Mouse (Mus musculus): ENCODE data around the gene Lsr. TPM values are rescaled to one million over a fixed set of nuclear protein-coding genes. Genes with fewer than 3 reads are reported as not detected.

Lsr gene
- 13.1 and 13.8 TPM in 2 replicates for polyA plus RNA-seq (2016; fragmentation: Nextera tagmentation; extraction: Ambion mirVana)

- Histone ChIP-seq H3K4me2 (peak within 1 kb of the TSS; percentile 79), H3K27me3 (replicated peaks) (peaks cover 22% of the 10 kb centered on the region), H3K9ac (peak within 1 kb of the TSS; percentile 64), H3K4me3 (peak within 1 kb of the TSS; percentile 50), H3K4me1 (replicated peaks) (peaks cover 10% of the 10 kb centered on the region), H3K9me3 (replicated peaks) (no peaks in the 10 kb centered on the region), H3K36me3 (no peaks in the 10 kb centered on the region), H3K27ac (ENCODE audit: poor library complexity, severe bottlenecking) (no peak within 1 kb of the TSS)
- 0% methylated on average over 19 of the region's 19 CpGs for WGBS
- ATAC-seq (ENCODE audit: insufficient number of reproducible peaks, low FRiP score) = no peak
Measured at GRCm38 (mm10) chr7:30973251-30973500, at the start of gene Lsr. Lsr (minus strand) TSS chr7:30973464.

DNA sequence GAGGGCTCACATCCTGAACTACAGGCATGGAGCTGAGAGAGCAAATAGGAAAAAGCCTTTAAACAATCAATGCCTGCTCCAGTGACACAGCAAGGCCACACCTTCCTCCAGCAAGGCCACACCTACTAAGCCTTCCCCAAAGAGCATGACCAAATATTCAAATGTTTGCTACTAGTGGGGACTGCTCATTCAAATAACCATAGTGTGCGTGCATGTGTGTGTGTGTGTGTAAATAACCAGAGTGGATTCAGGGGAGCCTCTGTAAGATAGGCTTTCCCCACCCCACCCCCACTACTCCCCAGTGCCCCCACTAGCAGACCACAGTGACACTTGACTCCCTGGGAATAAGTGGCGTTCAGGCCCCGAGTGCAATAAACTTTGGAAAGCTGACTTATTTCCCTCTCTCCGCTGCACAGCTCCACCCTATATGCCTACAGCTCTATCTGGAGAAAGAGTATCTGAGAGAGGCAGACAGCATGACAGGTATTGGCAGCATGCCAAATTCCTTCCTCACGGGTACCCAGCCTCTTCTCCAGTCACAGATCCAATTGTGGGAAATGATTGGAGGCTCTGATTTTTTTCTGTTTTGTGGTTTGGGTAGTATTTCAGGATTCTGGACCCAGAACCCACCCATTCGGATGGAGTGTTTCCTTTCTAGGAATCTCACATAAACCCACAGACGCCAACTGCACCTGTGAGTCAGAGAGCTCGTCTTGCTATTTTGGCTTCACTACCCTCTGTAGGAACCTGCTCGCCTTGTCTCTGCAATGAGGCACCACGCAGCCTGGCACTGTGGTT lies 44.0 kb upstream of the Lsr start:
- Histone ChIP-seq H3K9ac (no peak overlapping the region), H3K36me3 (no peaks in the 10 kb centered on the region), H3K4me2 (peak overlapping the region; percentile 42), H3K9me3 (replicated peaks) (no peaks in the 10 kb centered on the region), H3K27ac (ENCODE audit: poor library complexity, severe bottlenecking) (peak overlapping the region; percentile 82), H3K27me3 (replicated peaks) (no peaks in the 10 kb centered on the region), H3K4me1 (replicated peaks) (peaks cover 19% of the 10 kb centered on the region), H3K4me3 (no peak overlapping the region)
- 38% methylated on average over 10 of the region's 10 CpGs for WGBS
- peak; percentile 38; the same call in 1 of the 2 replicates for ATAC-seq (ENCODE audit: insufficient number of reproducible peaks, low FRiP score)

DNA sequence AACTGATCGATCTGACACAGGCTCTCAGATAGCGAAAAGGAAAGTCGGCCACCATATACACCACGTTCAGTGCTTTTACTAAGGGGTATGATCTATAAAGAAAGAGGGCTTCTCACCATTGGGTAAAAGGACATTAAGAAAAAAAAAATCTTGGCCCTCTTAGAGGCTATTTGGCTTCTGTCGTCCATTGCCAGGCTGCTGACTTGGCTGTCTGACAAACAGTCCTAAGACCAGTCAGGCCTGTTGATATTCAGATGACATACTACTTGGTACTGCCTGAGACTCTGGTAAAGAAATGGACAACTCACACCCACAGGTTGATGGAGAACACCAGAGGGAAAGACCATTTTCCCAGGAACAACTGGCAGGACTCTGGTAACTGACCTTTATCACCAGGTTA lies 39.7 kb upstream of the Lsr start:
- Histone ChIP-seq H3K4me1 (replicated peaks) (peaks cover 17% of the 10 kb centered on the region), H3K9me3 (replicated peaks) (no peaks in the 10 kb centered on the region), H3K4me2 (no peak overlapping the region), H3K27ac (ENCODE audit: poor library complexity, severe bottlenecking) (no peak overlapping the region), H3K27me3 (replicated peaks) (no peaks in the 10 kb centered on the region), H3K36me3 (no peaks in the 10 kb centered on the region), H3K4me3 (no peak overlapping the region), H3K9ac (no peak overlapping the region)
- ATAC-seq (ENCODE audit: insufficient number of reproducible peaks, low FRiP score) = no peak
- 82% methylated on average over 5 of the region's 5 CpGs for WGBS

- Histone ChIP-seq H3K9me3 (replicated peaks) (no peaks in the 10 kb centered on the region), H3K27ac (ENCODE audit: poor library complexity, severe bottlenecking) (no peak overlapping the region), H3K36me3 (no peaks in the 10 kb centered on the region), H3K4me2 (no peak overlapping the region), H3K27me3 (replicated peaks) (no peaks in the 10 kb centered on the region), H3K4me3 (no peak overlapping the region), H3K4me1 (replicated peaks) (no peaks in the 10 kb centered on the region), H3K9ac (no peak overlapping the region)
- ATAC-seq (ENCODE audit: insufficient number of reproducible peaks, low FRiP score) = no peak
- WGBS = 59% methylated on average over 3 of the region's 3 CpGs
Measured at GRCm38 (mm10) chr7:31008889-31009288, 35.6 kb upstream of the Lsr start.

- H3K9ac ChIP-seq = no peak overlapping the region
- 57% methylated on average over 1 of the region's 1 CpGs for WGBS
- no peaks in the 10 kb centered on the region for H3K9me3 ChIP-seq (replicated peaks)
- no peak overlapping the region for H3K27ac ChIP-seq (ENCODE audit: poor library complexity, severe bottlenecking)
- no peak for ATAC-seq (ENCODE audit: insufficient number of reproducible peaks, low FRiP score)
- H3K4me3 ChIP-seq = no peak overlapping the region
- no peak overlapping the region for H3K4me2 ChIP-seq
- no peaks in the 10 kb centered on the region for H3K36me3 ChIP-seq
- H3K27me3 ChIP-seq (replicated peaks) = no peaks in the 10 kb centered on the region
- no peaks in the 10 kb centered on the region for H3K4me1 ChIP-seq (replicated peaks)
Measured at GRCm38 (mm10) chr7:31008175-31008574, 34.9 kb upstream of the Lsr start.

- no peak overlapping the region for H3K4me3 ChIP-seq
- H3K27me3 ChIP-seq (replicated peaks) = no peaks in the 10 kb centered on the region
- no peak overlapping the region for H3K4me2 ChIP-seq
- no peak overlapping the region for H3K9ac ChIP-seq
- WGBS = 58% methylated on average over 1 of the region's 1 CpGs
- H3K4me1 ChIP-seq (replicated peaks) = peaks cover under 1% of the 10 kb centered on the region; the same call in 1 of the 2 replicates
- H3K27ac ChIP-seq (ENCODE audit: poor library complexity, severe bottlenecking) = no peak overlapping the region
- H3K36me3 ChIP-seq = no peaks in the 10 kb centered on the region
- no peaks in the 10 kb centered on the region for H3K9me3 ChIP-seq (replicated peaks)
- ATAC-seq (ENCODE audit: insufficient number of reproducible peaks, low FRiP score) = no peak
Measured at GRCm38 (mm10) chr7:31007775-31008174, 34.5 kb upstream of the Lsr start.

- H3K9me3 ChIP-seq (replicated peaks) = no peaks in the 10 kb centered on the region
- peaks cover 23% of the 10 kb centered on the region for H3K4me1 ChIP-seq (replicated peaks)
- H3K9ac ChIP-seq = no peak overlapping the region
- ATAC-seq (ENCODE audit: insufficient number of reproducible peaks, low FRiP score) = peak; percentile 61
- WGBS = 42% methylated on average over 8 of the region's 8 CpGs
- H3K27me3 ChIP-seq (replicated peaks) = no peaks in the 10 kb centered on the region
- no peak overlapping the region for H3K4me2 ChIP-seq
- no peaks in the 10 kb centered on the region for H3K36me3 ChIP-seq
- H3K4me3 ChIP-seq = no peak overlapping the region
- H3K27ac ChIP-seq (ENCODE audit: poor library complexity, severe bottlenecking) = no peak overlapping the region
Measured at GRCm38 (mm10) chr7:31002650-31003049, 29.4 kb upstream of the Lsr start.

GRCm38 (mm10) chr7:31000505-31001020 lies 27.3 kb upstream of the Lsr start:
- Histone ChIP-seq H3K4me3 (no peak overlapping the region), H3K27me3 (replicated peaks) (no peaks in the 10 kb centered on the region), H3K4me1 (replicated peaks) (peaks cover 23% of the 10 kb centered on the region), H3K4me2 (peak overlapping the region; percentile 32), H3K9me3 (replicated peaks) (peaks cover 15% of the 10 kb centered on the region), H3K27ac (ENCODE audit: poor library complexity, severe bottlenecking) (peak overlapping the region; percentile 75), H3K9ac (peak overlapping the region; percentile 11; the same call in 1 of the 2 replicates), H3K36me3 (no peaks in the 10 kb centered on the region)
- 11% methylated on average over 7 of the region's 7 CpGs for WGBS
- ATAC-seq (ENCODE audit: insufficient number of reproducible peaks, low FRiP score) = peak; percentile 80

GRCm38 (mm10) chr7:30996491-30996890 lies 23.2 kb upstream of the Lsr start:
- H3K9ac ChIP-seq = no peak overlapping the region
- H3K9me3 ChIP-seq (replicated peaks) = peaks cover 16% of the 10 kb centered on the region
- no peak overlapping the region for H3K4me2 ChIP-seq
- peaks cover 18% of the 10 kb centered on the region for H3K4me1 ChIP-seq (replicated peaks)
- H3K36me3 ChIP-seq = no peaks in the 10 kb centered on the region
- ATAC-seq (ENCODE audit: insufficient number of reproducible peaks, low FRiP score) = no peak
- 86% methylated on average over 2 of the region's 2 CpGs for WGBS
- no peak overlapping the region for H3K4me3 ChIP-seq
- H3K27me3 ChIP-seq (replicated peaks) = no peaks in the 10 kb centered on the region
- no peak overlapping the region for H3K27ac ChIP-seq (ENCODE audit: poor library complexity, severe bottlenecking)

- no peak overlapping the region for H3K4me3 ChIP-seq
- peaks cover 16% of the 10 kb centered on the region for H3K9me3 ChIP-seq (replicated peaks)
- no peak overlapping the region for H3K4me2 ChIP-seq
- no peak overlapping the region for H3K9ac ChIP-seq
- peaks cover 4% of the 10 kb centered on the region; the same call in 1 of the 2 replicates for H3K4me1 ChIP-seq (replicated peaks)
- 79% methylated on average over 5 of the region's 5 CpGs for WGBS
- no peaks in the 10 kb centered on the region for H3K27me3 ChIP-seq (replicated peaks)
- no peak overlapping the region for H3K27ac ChIP-seq (ENCODE audit: poor library complexity, severe bottlenecking)
- H3K36me3 ChIP-seq = no peaks in the 10 kb centered on the region
- no peak for ATAC-seq (ENCODE audit: insufficient number of reproducible peaks, low FRiP score)
Measured at GRCm38 (mm10) chr7:30993986-30994385, 20.7 kb upstream of the Lsr start.

GRCm38 (mm10) chr7:30992148-30992547 lies 18.9 kb upstream of the Lsr start:
- H3K9me3 ChIP-seq (replicated peaks) = peaks cover 16% of the 10 kb centered on the region
- no peak overlapping the region for H3K27ac ChIP-seq (ENCODE audit: poor library complexity, severe bottlenecking)
- no peaks in the 10 kb centered on the region for H3K27me3 ChIP-seq (replicated peaks)
- 57% methylated on average over 5 of the region's 5 CpGs for WGBS
- peaks cover 4% of the 10 kb centered on the region; the same call in 1 of the 2 replicates for H3K4me1 ChIP-seq (replicated peaks)
- ATAC-seq (ENCODE audit: insufficient number of reproducible peaks, low FRiP score) = no peak
- H3K4me2 ChIP-seq = no peak overlapping the region
- no peak overlapping the region for H3K4me3 ChIP-seq
- no peak overlapping the region for H3K9ac ChIP-seq
- no peaks in the 10 kb centered on the region for H3K36me3 ChIP-seq

All from heart, embryonic 12.5 days (tissue).